Mouse (Mus musculus) erythroblast, embryonic 14.5 days (primary cell): ENCODE data around the gene Parg.

Source experiments
- GATA1 ChIP-seq: IDR thresholded peaks from 2 replicates; pipeline ENCODE4 v1.6.1; 2012; ENCODE audit warnings: low read length, inconsistent platforms, mixed read lengths
- TAL1 ChIP-seq: IDR thresholded peaks from 3 replicates; pipeline ENCODE4 v1.6.1; 2012; ENCODE audit warnings: low read length, inconsistent platforms, mixed read lengths

- no peak for TF ChIP-seq TAL1
- no peak for TF ChIP-seq GATA1
Measured at GRCm38 (mm10) chr14:32336547-32336946, 134.8 kb downstream of the Parg start.
